In the genomic region with DNA sequence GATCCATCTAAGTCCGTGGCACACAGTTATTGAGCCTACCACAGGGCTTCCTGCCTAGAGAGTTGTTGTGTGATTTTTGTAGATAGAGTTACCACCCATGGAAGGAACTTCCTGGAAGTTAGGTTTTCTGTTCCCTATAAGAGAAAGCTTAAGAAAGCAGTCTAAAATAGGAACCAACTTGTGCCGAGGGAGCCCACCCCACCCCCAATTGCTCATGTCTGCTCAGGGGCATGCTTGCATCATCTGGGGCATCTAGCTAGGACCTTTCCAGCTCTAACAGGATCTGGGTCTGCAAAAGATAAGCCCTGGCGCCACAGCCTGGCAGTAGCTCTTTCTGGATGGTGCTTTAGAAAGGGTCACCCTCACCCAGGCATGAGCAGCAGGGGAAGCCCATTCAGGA, we compare ENCODE assay signal across 14 mouse cellular contexts. TPM values are rescaled to one million over a fixed set of nuclear protein-coding genes. Genes with fewer than 3 reads are reported as not detected.
DNase-seq lines count a peak whose midpoint lies in the region; ATAC-seq lines count a peak whose summit lies in the region.
"Had no signal": no experiment of that assay in that cellular context is flagged by ENCODE, and none has a peak within 500 bp of the region (broad histone marks: within the 10 kb centered on the region; RNA-seq: fewer than 3 reads in every experiment).

No protein-coding gene starts in this region.

- peak; percentile 32 to 59 for DNase-seq in heart, adult 18-20 months
- no peak for DNase-seq in heart, postnatal 25 days (ENCODE audit: low spot score)
- DNase-seq in lung, adult 18-20 months, result peak; percentile 35 to 48
- DNase-seq in lung, postnatal 10 days, result no peak
- DNase-seq in naive thymus-derived CD4-positive, alpha-beta T cell, adult 2 months (ENCODE audit: low read depth), result peak; percentile 30
- DNase-seq: adrenal gland, postnatal 14 days; cerebellum, postnatal 14 days; thymus, postnatal 14 days had no signal

- WGBS in liver, embryonic 12.5 days (ENCODE audit: insufficient replicate concordance), result 18% methylated on average over 3 of the region's 3 CpGs
- 75% methylated on average over 3 of the region's 3 CpGs for WGBS in forebrain, embryonic 12.5 days

- H3K27me3 ChIP-seq in liver, embryonic 12.5 days (replicated peaks), result no peaks in the 10 kb centered on the region
- no peaks in the 10 kb centered on the region for H3K27me3 ChIP-seq in forebrain, embryonic 12.5 days
- H3K27me3 ChIP-seq: hindbrain, embryonic 13.5 days; midbrain, embryonic 12.5 days had no signal

- H3K9me3 ChIP-seq in liver, embryonic 12.5 days (replicated peaks), result no peaks in the 10 kb centered on the region
- no peaks in the 10 kb centered on the region for H3K9me3 ChIP-seq in forebrain, embryonic 12.5 days
- H3K9me3 ChIP-seq: hindbrain, embryonic 13.5 days; limb, embryonic 10.5 days; midbrain, embryonic 12.5 days had no signal

- no peaks in the 10 kb centered on the region for H3K36me3 ChIP-seq in liver, embryonic 12.5 days
- no peaks in the 10 kb centered on the region for H3K36me3 ChIP-seq in forebrain, embryonic 12.5 days (replicated peaks)
- H3K36me3 ChIP-seq: hindbrain, embryonic 13.5 days; limb, embryonic 10.5 days; midbrain, embryonic 12.5 days had no signal

- peaks cover 39% of the 10 kb centered on the region for H3K4me1 ChIP-seq in liver, embryonic 12.5 days
- H3K4me1 ChIP-seq in forebrain, embryonic 12.5 days, result no peaks in the 10 kb centered on the region

- ATAC-seq in liver, embryonic 12.5 days, result no peak
- ATAC-seq in forebrain, embryonic 12.5 days (ENCODE audit: low FRiP score), result no peak
- ATAC-seq in megakaryocyte-erythroid progenitor cell, adult 5-6 weeks (replicated peaks; ENCODE audit: low FRiP score, low TSS enrichment, poor library complexity, severe bottlenecking), result no peak

- no peak overlapping the region for H3K9ac ChIP-seq in liver, embryonic 12.5 days
- no peak overlapping the region for H3K9ac ChIP-seq in forebrain, embryonic 12.5 days
- H3K9ac ChIP-seq: hindbrain, embryonic 13.5 days; midbrain, embryonic 12.5 days had no signal

- H3K27ac ChIP-seq in liver, embryonic 12.5 days, result peak overlapping the region; percentile 18; the same call in 1 of the 2 replicates
- no peak overlapping the region for H3K27ac ChIP-seq in forebrain, embryonic 12.5 days
- H3K27ac ChIP-seq: hindbrain, embryonic 13.5 days; limb, embryonic 10.5 days; midbrain, embryonic 12.5 days had no signal

- no peak overlapping the region; the same call in 1 of the 2 replicates for H3K4me2 ChIP-seq in liver, embryonic 12.5 days
- no peak overlapping the region for H3K4me2 ChIP-seq in forebrain, embryonic 12.5 days
- H3K4me2 ChIP-seq: hindbrain, embryonic 13.5 days; midbrain, embryonic 12.5 days had no signal

- no peak overlapping the region for H3K4me3 ChIP-seq in liver, embryonic 12.5 days
- no peak overlapping the region for H3K4me3 ChIP-seq in forebrain, embryonic 12.5 days (replicated peaks)
- H3K4me3 ChIP-seq: hindbrain, embryonic 13.5 days; limb, embryonic 10.5 days; midbrain, embryonic 12.5 days had no signal

- intact Hi-C loops in heart, postnatal 25 days (cut with DNase I), result no loop called here

RNA-seq across cellular contexts. Expression of gene Ubtd1, which starts 24.1 kb away (rescaled TPM):
- total RNA-seq in heart, adult 18-20 months (2021), result 10 to 100 TPM; 17.7 to 19.2 TPM
- total RNA-seq in heart, postnatal 25 days (2021), result 10 to 100 TPM; 22.3 to 23.8 TPM
- 5.6 and 5.7 TPM in 2 replicates for polyA plus RNA-seq in liver, embryonic 12.5 days (2016; fragmentation: Nextera tagmentation; extraction: Ambion mirVana)
- 7.1 and 7.8 TPM in 2 replicates for polyA plus RNA-seq in forebrain, embryonic 12.5 days (2016; fragmentation: Nextera tagmentation; extraction: Ambion mirVana)
- total RNA-seq in megakaryocyte-erythroid progenitor cell, adult 5-6 weeks (2014; fragmentation: Nextera tagmentation), result 2.3 and 4.8 TPM in 2 replicates
- total RNA-seq in megakaryocyte-erythroid progenitor cell, adult 5-6 weeks (2017), result 1.9 TPM in 1 of 2 replicates, not detected in the other

RNA-seq across cellular contexts. Expression of gene Mms19, which starts 24.7 kb away (rescaled TPM):
- 10 to 100 TPM; 13.9 to 14.6 TPM for total RNA-seq in heart, adult 18-20 months (2021)
- total RNA-seq in heart, postnatal 25 days (2021), result 10 to 100 TPM; 13.2 to 17.2 TPM
- 18.3 and 20.9 TPM in 2 replicates for polyA plus RNA-seq in liver, embryonic 12.5 days (2016; fragmentation: Nextera tagmentation; extraction: Ambion mirVana)
- 32.2 and 36.7 TPM in 2 replicates for polyA plus RNA-seq in forebrain, embryonic 12.5 days (2016; fragmentation: Nextera tagmentation; extraction: Ambion mirVana)
- 25.6 and 39.6 TPM in 2 replicates for total RNA-seq in megakaryocyte-erythroid progenitor cell, adult 5-6 weeks (2014; fragmentation: Nextera tagmentation)
- total RNA-seq in megakaryocyte-erythroid progenitor cell, adult 5-6 weeks (2017), result 15.5 and 17.7 TPM in 2 replicates

RNA-seq across cellular contexts. Expression of gene Ankrd2, which starts 30.2 kb away (rescaled TPM):
- under 1 TPM in 1 of 2 experiments, not detected in 1; 0.47 TPM for total RNA-seq in heart, adult 18-20 months (2021)
- total RNA-seq in heart, postnatal 25 days (2021), result not detected
- 0.11 and 0.20 TPM in 2 replicates for polyA plus RNA-seq in liver, embryonic 12.5 days (2016; fragmentation: Nextera tagmentation; extraction: Ambion mirVana)
- 0.28 and 0.49 TPM in 2 replicates for polyA plus RNA-seq in forebrain, embryonic 12.5 days (2016; fragmentation: Nextera tagmentation; extraction: Ambion mirVana)
- not detected in 2 replicates for total RNA-seq in megakaryocyte-erythroid progenitor cell, adult 5-6 weeks (2014; fragmentation: Nextera tagmentation)
- not detected in 2 replicates for total RNA-seq in megakaryocyte-erythroid progenitor cell, adult 5-6 weeks (2017)
- polyA plus RNA-seq: limb, embryonic 10.5 days; midbrain, embryonic 12.5 days had no signal

RNA-seq across cellular contexts. Expression of gene Hoga1, which starts 39.8 kb away (rescaled TPM):
- 1 to 10 TPM; 1.3 to 1.7 TPM for total RNA-seq in heart, adult 18-20 months (2021)
- total RNA-seq in heart, postnatal 25 days (2021), result 1 to 10 TPM; 1.1 to 1.7 TPM
- polyA plus RNA-seq in liver, embryonic 12.5 days (2016; fragmentation: Nextera tagmentation; extraction: Ambion mirVana), result 11.6 and 11.9 TPM in 2 replicates
- 1.1 and 1.5 TPM in 2 replicates for polyA plus RNA-seq in forebrain, embryonic 12.5 days (2016; fragmentation: Nextera tagmentation; extraction: Ambion mirVana)
- not detected in 2 replicates for total RNA-seq in megakaryocyte-erythroid progenitor cell, adult 5-6 weeks (2014; fragmentation: Nextera tagmentation)
- total RNA-seq in megakaryocyte-erythroid progenitor cell, adult 5-6 weeks (2017), result not detected in 2 replicates

RNA-seq across cellular contexts. Expression of gene 4933411K16Rik, which starts 46.4 kb away (rescaled TPM):
- total RNA-seq in heart, adult 18-20 months (2021), result not detected
- not detected for total RNA-seq in heart, postnatal 25 days (2021)
- 0.08 TPM in 1 of 2 replicates, not detected in the other for polyA plus RNA-seq in liver, embryonic 12.5 days (2016; fragmentation: Nextera tagmentation; extraction: Ambion mirVana)
- polyA plus RNA-seq in forebrain, embryonic 12.5 days (2016; fragmentation: Nextera tagmentation; extraction: Ambion mirVana), result 0.14 TPM in 2 replicates
- not detected in 2 replicates for total RNA-seq in megakaryocyte-erythroid progenitor cell, adult 5-6 weeks (2014; fragmentation: Nextera tagmentation)
- not detected in 2 replicates for total RNA-seq in megakaryocyte-erythroid progenitor cell, adult 5-6 weeks (2017)
- polyA plus RNA-seq: hindbrain, embryonic 13.5 days; midbrain, embryonic 12.5 days had no signal

Comparison
In these comparisons a context has a peak if more than half of its experiments do, and no peak if none do; other contexts are left out.
1. DNase-seq: peak in heart, adult 18-20 months (2 of 2), lung, adult 18-20 months (2 of 2) and naive thymus-derived CD4-positive, alpha-beta T cell, adult 2 months (single experiment); none in heart, postnatal 25 days (single experiment) and lung, postnatal 10 days (single experiment).